ENCODE assay signal across 22 mouse cellular contexts in the genomic region with DNA sequence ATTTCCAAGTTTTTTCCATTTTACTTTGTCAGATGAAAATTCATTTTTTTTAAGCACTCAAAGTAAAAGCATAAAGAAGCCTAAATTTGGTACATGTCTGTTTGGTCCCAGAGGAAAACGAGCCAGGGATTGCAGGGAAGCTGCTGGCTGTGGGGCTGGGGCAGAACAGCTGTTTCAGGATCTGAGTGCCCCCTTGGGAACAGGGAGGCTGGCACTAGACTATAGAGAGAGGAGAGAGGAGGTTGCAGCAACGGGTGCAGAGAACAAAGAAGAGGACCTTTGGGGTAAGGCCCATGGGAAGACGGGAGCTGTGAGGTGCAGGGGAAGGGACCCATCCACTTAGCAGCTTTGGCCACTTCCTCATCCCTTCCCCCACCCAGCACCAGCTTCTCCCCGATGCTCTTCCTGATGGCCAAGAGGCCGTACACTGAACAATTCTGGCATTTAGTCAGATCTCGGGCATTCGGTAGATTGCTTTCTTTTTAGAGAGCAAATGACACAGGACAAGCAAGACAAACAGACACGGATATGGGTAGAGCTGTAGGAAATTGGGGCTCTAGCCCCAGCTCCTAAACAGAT. TPM values are rescaled to one million over a fixed set of nuclear protein-coding genes. Genes with fewer than 3 reads are reported as not detected.
DNase-seq lines count a peak whose midpoint lies in the region; ATAC-seq and TF ChIP-seq lines count a peak whose summit lies in the region.
"Had no signal": no experiment of that assay in that cellular context is flagged by ENCODE, and none has a peak within 500 bp of the region (broad histone marks: within the 10 kb centered on the region; RNA-seq: fewer than 3 reads in every experiment).

No protein-coding gene starts in this region.

- dilution Hi-C loops in CH12.LX (cut with MboI; ENCODE audit: extremely low pct_ligation_motif_present, extremely low pct_unique_long_range_greater_than_20kb, low sequenced_read_pairs): no loop called here

- H3K9ac ChIP-seq in neural tube, embryonic 11.5 days (ENCODE audit: low read length): no peak overlapping the region
- H3K9ac ChIP-seq in CH12.LX (ENCODE audit: insufficient read depth, low read depth): no peak overlapping the region
- H3K9ac ChIP-seq: embryonic facial prominence, embryonic 13.5 days; forebrain, embryonic 13.5 days; forebrain, postnatal 0 days; heart, embryonic 13.5 days; hindbrain, embryonic 12.5 days had no signal

- TF ChIP-seq CTCF in CH12.LX (conservative IDR thresholded peaks at IDR 0.05 in 1 of 2, IDR thresholded peaks at IDR 0.05 in 1 of 2; ENCODE audit: low read depth in 2 of 2, low read length in 2 of 2): no peak
- TF ChIP-seq CTCF in brain, embryonic 14.5 days (IDR thresholded peaks at IDR 0.05; ENCODE audit: borderline replicate concordance, extremely low read depth, insufficient read depth, insufficient read length): no peak
- no peak for TF ChIP-seq CTCF in layer of hippocampus, adult 2 months (conservative IDR thresholded peaks at IDR 0.05)

- H3K9me3 ChIP-seq in heart, embryonic 10.5 days: no peaks in the 10 kb centered on the region
- H3K9me3 ChIP-seq in neural tube, embryonic 11.5 days (ENCODE audit: control insufficient read depth, low read length): no peaks in the 10 kb centered on the region
- peaks cover 3% of the 10 kb centered on the region for H3K9me3 ChIP-seq in CH12.LX (replicated peaks; ENCODE audit: low read length)
- H3K9me3 ChIP-seq: embryonic facial prominence, embryonic 13.5 days; forebrain, embryonic 13.5 days; heart, embryonic 13.5 days had no signal

- no peak overlapping the region for H3K4me2 ChIP-seq in neural tube, embryonic 11.5 days (ENCODE audit: low read depth)
- H3K4me2 ChIP-seq in CH12.LX (ENCODE audit: insufficient read depth, low read depth, poor library complexity, severe bottlenecking): peak overlapping the region; percentile 3; the same call in 1 of the 2 replicates
- H3K4me2 ChIP-seq: embryonic facial prominence, embryonic 13.5 days; forebrain, embryonic 13.5 days; heart, embryonic 13.5 days; hindbrain, embryonic 12.5 days had no signal

- in situ Hi-C loops in CH12.LX (cut with MboI; ENCODE audit: low pct_ligation_motif_present, low pct_unique_long_range_greater_than_20kb, low sequenced_read_pairs): no loop called here

- TF ChIP-seq EP300 in CH12.LX (IDR thresholded peaks at IDR 0.05; ENCODE audit: low read length): no peak

- H3K79me2 ChIP-seq in CH12.LX (replicated peaks; ENCODE audit: control insufficient read depth, extremely low read depth, insufficient read depth, poor library complexity, severe bottlenecking): no peaks in the 10 kb centered on the region

- H3K27me3 ChIP-seq in heart, embryonic 10.5 days (ENCODE audit: insufficient read depth, poor library complexity, severe bottlenecking): peaks cover 22% of the 10 kb centered on the region; the same call in 1 of the 2 replicates
- H3K27me3 ChIP-seq in neural tube, embryonic 11.5 days (ENCODE audit: control insufficient read depth, insufficient read depth, low read length): no peaks in the 10 kb centered on the region
- H3K27me3 ChIP-seq in CH12.LX (replicated peaks): peaks cover 96% of the 10 kb centered on the region
- H3K27me3 ChIP-seq: forebrain, embryonic 13.5 days had no signal

- DNase-seq in heart, embryonic 10.5 days (ENCODE audit: low spot score): no peak
- DNase-seq in heart, adult 18-20 months: no peak
- DNase-seq in neural tube, embryonic 11.5 days (ENCODE audit: low spot score): peak; percentile 34
- no peak for DNase-seq in neural tube, embryonic 10.5 days (ENCODE audit: extremely low spot score, low spot score)
- no peak for DNase-seq in CH12.LX (ENCODE audit: extremely low read depth)
- peak; percentile 23 for DNase-seq in brain, embryonic 14.5 days (ENCODE audit: low read depth)
- DNase-seq in layer of hippocampus, adult 2 months (ENCODE audit: low spot score in 2 of 2): no peak
- DNase-seq: adrenal gland, adult 2 months; cerebellum, adult 2 months; cerebellum, postnatal 14 days; forebrain, postnatal 0 days; gastrocnemius, postnatal 14 days; heart, postnatal 36 days had no signal

- WGBS in heart, embryonic 10.5 days: 60% methylated on average over 8 of the region's 8 CpGs
- WGBS in neural tube, embryonic 11.5 days: 68% methylated on average over 8 of the region's 8 CpGs

- peak overlapping the region; percentile 56; the same call in 1 of the 2 replicates for H3K27ac ChIP-seq in heart, embryonic 10.5 days
- no peak overlapping the region for H3K27ac ChIP-seq in neural tube, embryonic 11.5 days (ENCODE audit: low read depth, low read length)
- no peak overlapping the region for H3K27ac ChIP-seq in CH12.LX (ENCODE audit: insufficient read depth, low read depth)
- no peak overlapping the region for H3K27ac ChIP-seq in layer of hippocampus, adult 2 months
- H3K27ac ChIP-seq: embryonic facial prominence, embryonic 13.5 days; forebrain, embryonic 13.5 days; heart, embryonic 13.5 days; hindbrain, embryonic 12.5 days had no signal

- peaks cover 47% of the 10 kb centered on the region for H3K4me1 ChIP-seq in heart, embryonic 10.5 days
- 0 out of 2 replicates have a peak, but pooled peaks cover 3% of the 10 kb centered on the region for H3K4me1 ChIP-seq in neural tube, embryonic 11.5 days (ENCODE audit: control insufficient read depth, insufficient read depth, low read length)
- peaks cover 0 to 9% of the 10 kb centered on the region in 2 experiments; a peak in 2 of 4 replicates for H3K4me1 ChIP-seq in CH12.LX (ENCODE audit: control insufficient read depth in 1 of 2, insufficient read depth in 2 of 2)

- no peak for TF ChIP-seq POLR2A in CH12.LX (IDR thresholded peaks at IDR 0.05; ENCODE audit: low read depth, low read length)
- no peak for TF ChIP-seq POLR2A in brain, embryonic 14.5 days (IDR thresholded peaks at IDR 0.05; ENCODE audit: borderline replicate concordance, extremely low read depth, insufficient read depth, insufficient read length, poor library complexity, severe bottlenecking)

- H3K4me3 ChIP-seq in heart, embryonic 10.5 days: no peak overlapping the region
- no peak overlapping the region for H3K4me3 ChIP-seq in neural tube, embryonic 11.5 days (ENCODE audit: low read depth, low read length)
- no peak overlapping the region for H3K4me3 ChIP-seq in CH12.LX (replicated peaks in 1 of 3; ENCODE audit: low read depth in 2 of 3, low read length in 2 of 3, poor library complexity in 1 of 3)
- H3K4me3 ChIP-seq in layer of hippocampus, adult 2 months: no peak overlapping the region
- H3K4me3 ChIP-seq: embryonic facial prominence, embryonic 13.5 days; forebrain, embryonic 13.5 days; heart, embryonic 13.5 days; hindbrain, embryonic 12.5 days had no signal

- no peaks in the 10 kb centered on the region for H3K36me3 ChIP-seq in heart, embryonic 10.5 days
- H3K36me3 ChIP-seq in neural tube, embryonic 11.5 days (ENCODE audit: control insufficient read depth, insufficient read depth, low read length): no peaks in the 10 kb centered on the region
- no peaks in the 10 kb centered on the region for H3K36me3 ChIP-seq in CH12.LX (replicated peaks in 1 of 2; ENCODE audit: control insufficient read depth in 1 of 2, insufficient read depth in 1 of 2, low read length in 1 of 2)
- H3K36me3 ChIP-seq: embryonic facial prominence, embryonic 13.5 days; heart, embryonic 13.5 days; hindbrain, embryonic 12.5 days had no signal

- ATAC-seq in neural tube, embryonic 11.5 days (ENCODE audit: insufficient read depth, low FRiP score, low TSS enrichment): no peak
- ATAC-seq in megakaryocyte progenitor cell, adult 5-6 weeks (replicated peaks; ENCODE audit: poor library complexity): no peak
- ATAC-seq: activated CD4-positive, CD25-positive, alpha-beta regulatory T cell, adult 4 months; CD4-positive, CD25-positive, alpha-beta regulatory T cell, adult 4 months; forebrain, embryonic 13.5 days; forebrain, postnatal 0 days; intestine, embryonic 16.5 days; Patski had no signal

- TF ChIP-seq RAD21 in CH12.LX (IDR thresholded peaks at IDR 0.05; ENCODE audit: low read depth, low read length): no peak

TF ChIP-seq in CH12.LX, 34 proteins besides CTCF, POLR2A, EP300 and RAD21:
- TF ChIP-seq ELF1 (IDR thresholded peaks at IDR 0.05; ENCODE audit: low read depth, low read length) (peak; percentile 49; the same call in 1 of the 2 replicates), CHD2 (IDR thresholded peaks at IDR 0.05; ENCODE audit: low read length) (no peak)

RNA-seq across cellular contexts. Expression of gene Scn5a, which starts 50.0 kb away (rescaled TPM):
- polyA plus RNA-seq in heart, embryonic 10.5 days (2016; fragmentation: Nextera tagmentation; extraction: Ambion mirVana): 8.2 and 18.0 TPM in 2 replicates
- total RNA-seq in heart, adult 18-20 months (2021): 100 to 1,000 TPM; 174 to 194 TPM
- polyA plus RNA-seq in neural tube, embryonic 11.5 days (2014; fragmentation: Nextera tagmentation; extraction: Ambion mirVana): 0.62 and 1.0 TPM in 2 replicates
- 6.0 and 9.0 TPM in 2 replicates for total RNA-seq in CH12.LX (2012; rRNA removed)
- total RNA-seq in CH12.LX (2014; rRNA removed): 1.9 and 2.0 TPM in 2 replicates
- polyA plus RNA-seq in CH12.LX (2012; ENCODE audit: insufficient read length, low read depth): 4.2 and 4.3 TPM in 2 replicates
- polyA plus RNA-seq in brain, embryonic 14.5 days (2012; rRNA removed): 0.97 and 1.5 TPM in 2 replicates
- total RNA-seq in layer of hippocampus, adult 2 months (2021): under 1 TPM; 0.86 to 0.97 TPM
- not detected in 2 replicates for total RNA-seq in megakaryocyte progenitor cell, adult 5-6 weeks (2015)
- not detected in 2 replicates for total RNA-seq in megakaryocyte progenitor cell, adult 5-6 weeks (2017)
- polyA plus RNA-seq: CD4-positive, CD25-positive, alpha-beta regulatory T cell, adult 4 months had no signal

Comparison
In these comparisons a context has a peak if more than half of its experiments do, and no peak if none do; other contexts are left out.
1. DNase-seq: peak in neural tube, embryonic 11.5 days (single experiment) and brain, embryonic 14.5 days (single experiment); none in heart, embryonic 10.5 days (single experiment), heart, adult 18-20 months (0 of 2), neural tube, embryonic 10.5 days (single experiment), CH12.LX (single experiment) and layer of hippocampus, adult 2 months (0 of 2).
2. RNA of gene Scn5a, which starts 50.0 kb away (total RNA-seq): 174 to 194 TPM in heart, adult 18-20 months; 1.9 to 9.0 TPM in CH12.LX, 0.86 to 0.97 TPM in layer of hippocampus, adult 2 months and not detected in megakaryocyte progenitor cell, adult 5-6 weeks; every median in the first group is over 10 times any median in the second.